Mouse (Mus musculus): Measurements from ENCODE around the gene Dmgdh. TPM values are rescaled to one million over a fixed set of nuclear protein-coding genes. Genes with fewer than 3 reads are reported as not detected.

The Dmgdh gene
- total RNA-seq, 2 experiments from 2014 or later = not detected

DNA sequence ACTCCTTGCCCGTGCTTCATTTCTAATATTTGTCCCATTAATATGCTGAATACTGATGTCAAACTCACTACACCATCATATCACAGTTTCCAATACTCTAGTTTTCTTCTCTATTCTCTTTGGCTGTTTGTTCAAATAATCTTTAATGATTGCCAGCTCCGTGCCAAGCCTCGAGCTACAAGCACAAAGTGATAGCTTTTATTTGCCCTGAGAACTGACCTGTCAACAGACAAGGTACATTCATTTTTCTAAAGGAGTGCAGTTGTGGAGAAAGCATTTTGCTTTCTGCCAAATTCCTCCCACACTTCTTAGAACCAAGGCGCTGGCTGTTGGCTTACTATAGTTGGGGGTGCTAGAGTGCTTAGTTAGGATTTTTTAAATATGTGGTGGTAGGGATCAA, 33.0 kb downstream of the Dmgdh start:
- no peak for DNase-seq
- intact Hi-C loops (cut with DNase I) = no loop called here

DNA sequence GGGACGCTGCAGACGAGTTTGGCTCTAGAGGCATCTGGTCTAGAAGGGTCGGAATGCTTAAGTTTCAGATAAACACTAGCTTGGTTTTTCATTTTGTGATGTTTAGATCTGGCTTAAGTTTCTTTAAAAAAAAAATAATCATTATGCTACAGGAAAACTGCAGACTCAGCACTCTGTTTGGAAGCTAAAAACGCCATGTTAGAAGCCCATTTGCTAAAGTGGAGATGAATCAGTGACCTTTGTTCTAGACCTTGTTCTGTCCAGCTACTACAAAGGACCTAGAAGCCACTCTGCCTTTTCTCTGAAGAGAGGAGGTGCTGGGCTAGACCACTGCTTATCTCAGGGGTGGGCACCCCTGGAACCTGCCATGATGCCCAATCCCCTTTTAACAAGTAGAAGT, 36.1 kb downstream of the Dmgdh start:
- intact Hi-C loops (cut with DNase I) = no loop called here

DNA sequence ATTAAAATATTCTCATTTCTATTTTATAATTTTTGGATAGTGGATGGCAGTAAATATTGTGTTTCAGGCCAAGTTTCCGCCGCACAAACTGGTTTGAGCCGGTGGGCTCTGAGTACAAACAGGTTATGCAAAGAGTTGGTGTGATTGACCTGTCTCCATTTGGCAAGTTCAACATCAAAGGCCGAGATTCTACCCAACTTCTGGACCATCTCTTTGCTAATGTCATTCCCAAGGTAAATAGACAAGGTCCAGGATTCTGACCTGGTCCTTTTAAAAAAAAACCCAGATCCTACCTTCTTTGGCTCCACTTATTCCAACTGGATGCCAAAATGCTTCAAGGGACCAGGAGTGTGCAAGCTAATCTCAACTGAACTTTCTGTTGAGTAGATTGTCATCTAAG, 37.0 kb downstream of the Dmgdh start:
- intact Hi-C loops (cut with DNase I) = no loop called here
- DNase-seq = no peak

More for the DNA sequence above, 36.1 kb downstream of the Dmgdh start:
- DNase-seq = no peak

DNA sequence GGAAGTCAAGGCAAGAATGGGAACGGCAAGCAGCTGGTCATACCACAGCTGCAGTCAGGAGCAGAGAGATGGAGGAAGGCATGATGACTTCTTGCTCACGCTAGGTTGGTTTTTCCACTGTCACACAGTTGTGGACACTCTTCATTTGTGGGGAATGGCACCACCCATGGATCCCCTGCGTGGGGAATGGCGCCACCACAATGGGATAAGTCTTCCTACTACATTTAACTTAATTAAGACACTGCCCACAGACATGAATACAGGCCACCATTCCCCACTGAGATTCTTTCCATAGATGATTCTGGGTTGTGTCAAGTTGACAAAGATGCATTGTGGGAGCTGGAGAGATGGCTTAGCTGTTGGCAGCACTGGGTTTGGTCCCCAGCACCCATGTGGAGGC, 38.1 kb downstream of the Dmgdh start:
- no peak for DNase-seq
- intact Hi-C loops (cut with DNase I) = no loop called here

DNA sequence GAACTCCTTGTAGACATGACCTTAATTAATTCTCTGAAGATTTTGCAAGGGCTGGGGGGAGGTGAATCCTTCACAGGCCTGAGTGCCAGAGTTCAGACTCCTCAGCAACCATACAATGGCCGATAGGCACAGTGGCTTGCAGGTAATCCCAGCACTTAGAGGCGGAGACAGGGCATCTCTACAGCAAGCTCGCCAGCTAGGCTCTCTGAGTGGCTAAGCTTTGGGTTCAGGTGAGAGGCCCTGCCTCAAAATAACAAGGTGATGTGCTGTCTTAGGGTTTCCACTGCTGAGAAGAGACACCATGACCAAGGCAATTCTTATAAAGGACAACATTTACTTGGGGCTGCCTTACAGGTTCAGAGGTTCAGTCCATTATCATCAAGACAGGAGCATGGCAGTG, 39.6 kb downstream of the Dmgdh start:
- DNase-seq = no peak
- intact Hi-C loops (cut with DNase I) = no loop called here

DNA sequence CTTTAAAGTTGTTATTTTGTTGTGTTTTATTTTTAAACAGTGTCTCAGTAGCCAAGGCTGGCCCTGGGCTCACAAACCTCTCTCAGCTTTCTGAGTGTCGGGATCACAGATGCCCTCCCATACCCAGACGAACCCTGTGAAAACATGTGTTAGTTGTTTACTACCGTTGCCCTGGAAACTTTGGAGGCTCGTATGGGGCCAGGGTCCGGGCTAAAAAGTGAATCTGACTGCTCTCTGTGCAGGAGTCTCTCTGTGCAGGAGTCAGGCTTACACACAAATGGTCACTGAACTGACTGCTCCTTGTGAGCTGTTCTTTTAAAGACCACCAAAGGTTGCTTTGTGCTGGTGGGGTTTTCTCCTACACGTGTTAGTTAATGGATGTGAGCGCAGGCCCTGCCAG, 42.9 kb downstream of the Dmgdh start:
- intact Hi-C loops (cut with DNase I) = loop anchor here (5.0 kb wide), 3 partner anchors 105 to 965 kb away; no protein-coding TSS in a partner anchor
- no peak for DNase-seq

DNA sequence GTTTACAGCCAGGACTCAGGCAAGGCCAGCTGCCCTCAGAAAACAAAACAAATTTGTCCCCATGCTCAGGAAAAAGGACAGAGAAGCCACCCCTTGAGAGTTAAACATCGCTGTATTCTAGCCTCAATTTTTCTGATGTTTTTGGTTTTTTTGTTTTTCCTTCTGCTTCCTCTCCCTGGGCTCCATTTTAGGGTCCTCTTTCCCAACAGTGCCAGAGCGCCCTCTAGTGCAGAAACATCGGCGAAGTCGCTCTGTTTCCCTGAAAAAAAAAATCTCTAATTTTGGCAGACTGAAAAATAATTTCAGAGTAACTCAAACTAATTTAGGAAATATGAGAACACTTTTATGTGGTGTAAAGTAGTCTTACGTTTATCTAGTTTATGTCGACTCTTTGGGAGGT, 44.7 kb downstream of the Dmgdh start:
- intact Hi-C loops (cut with DNase I) = loop anchor here (5.0 kb wide), 3 partner anchors 107 to 967 kb away; no protein-coding TSS in a partner anchor
- peak; percentile 46 to 72 for DNase-seq

DNA sequence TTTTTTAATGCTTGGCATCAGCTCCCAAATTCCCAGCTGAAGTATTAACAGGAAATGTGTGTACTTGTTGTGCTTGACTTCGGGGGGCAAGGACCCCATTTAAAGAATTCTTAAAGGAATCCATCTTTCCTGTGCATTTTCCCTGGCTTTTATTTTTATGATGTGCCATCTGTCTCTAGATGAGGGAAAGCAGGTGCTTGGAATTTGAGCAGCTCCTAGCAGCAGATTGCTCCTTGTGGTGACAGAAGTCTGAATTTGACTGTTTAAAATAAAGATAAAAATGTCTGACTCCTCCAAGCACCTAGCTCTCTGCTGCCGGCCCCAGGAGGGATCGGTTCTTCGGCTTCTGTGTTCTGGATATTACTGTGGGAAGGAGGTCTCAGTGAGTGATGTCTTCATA, 47.7 kb downstream of the Dmgdh start:
- no peak for DNase-seq
- intact Hi-C loops (cut with DNase I) = no loop called here

DNA sequence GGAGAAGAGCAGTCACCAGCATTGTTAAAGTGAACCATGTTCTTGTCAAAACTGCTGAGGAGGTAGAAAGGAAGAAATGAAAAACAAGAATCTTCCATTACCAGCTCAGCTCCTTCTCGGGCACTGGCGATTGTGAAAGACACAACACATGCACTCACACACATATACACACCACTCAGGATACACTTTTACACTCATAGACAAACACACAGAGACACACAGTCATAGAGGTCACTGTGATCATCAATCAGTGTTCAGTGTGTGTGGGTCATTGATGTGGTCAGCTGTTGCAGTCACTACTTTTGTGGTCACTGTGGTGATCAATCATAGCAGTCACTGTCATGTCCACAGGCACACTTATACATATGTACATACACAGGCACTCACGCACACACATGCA, 49.2 kb downstream of the Dmgdh start:
- DNase-seq = no peak
- intact Hi-C loops (cut with DNase I) = no loop called here

DNA sequence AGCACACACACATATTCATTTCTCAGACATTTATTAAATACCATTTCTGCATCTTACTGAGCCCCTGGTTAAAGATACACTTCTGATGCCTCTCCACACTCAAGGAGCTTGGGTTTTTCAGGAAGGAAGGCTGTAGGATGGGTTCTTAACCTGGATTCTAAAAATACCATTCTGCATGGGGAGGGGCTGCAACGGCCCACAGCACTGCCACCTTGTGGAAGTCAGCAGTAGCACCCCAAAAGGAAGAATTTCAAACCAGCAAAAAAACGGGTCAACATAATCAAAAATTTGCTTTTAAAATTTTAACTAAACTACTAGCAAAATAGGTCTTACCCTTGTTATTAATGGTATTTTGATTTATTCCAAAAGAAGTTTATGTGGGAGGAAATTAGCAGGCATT, 50.0 kb downstream of the Dmgdh start:
- intact Hi-C loops (cut with DNase I) = no loop called here
- DNase-seq = peak; percentile 2 to 9

DNA sequence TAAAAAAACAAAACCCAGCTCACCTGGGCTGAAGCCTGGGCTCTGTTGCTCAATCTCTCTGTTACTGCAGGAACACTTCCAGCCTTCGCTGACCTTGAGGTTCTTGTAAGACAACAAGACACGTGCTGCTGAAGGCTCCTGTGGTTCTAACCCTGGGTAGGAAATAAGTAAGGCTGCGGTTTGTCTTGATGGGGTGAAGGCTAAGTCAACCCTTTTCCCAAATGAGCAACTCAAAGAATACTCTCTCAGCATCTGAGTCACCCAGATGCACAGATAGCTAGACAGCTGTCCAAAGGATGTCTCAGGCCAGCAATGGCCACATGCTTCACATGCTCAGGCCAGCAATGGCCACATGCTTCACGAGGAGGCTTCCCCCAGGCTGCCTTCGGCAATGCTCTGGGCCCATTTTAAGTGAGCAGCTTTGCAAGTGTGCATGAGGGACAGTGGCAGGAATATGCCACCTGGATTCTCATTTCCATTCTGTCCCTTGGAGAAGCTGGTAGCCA, 61.0 kb downstream of the Dmgdh start:
- intact Hi-C loops (cut with DNase I) = no loop called here
- no peak for DNase-seq

DNA sequence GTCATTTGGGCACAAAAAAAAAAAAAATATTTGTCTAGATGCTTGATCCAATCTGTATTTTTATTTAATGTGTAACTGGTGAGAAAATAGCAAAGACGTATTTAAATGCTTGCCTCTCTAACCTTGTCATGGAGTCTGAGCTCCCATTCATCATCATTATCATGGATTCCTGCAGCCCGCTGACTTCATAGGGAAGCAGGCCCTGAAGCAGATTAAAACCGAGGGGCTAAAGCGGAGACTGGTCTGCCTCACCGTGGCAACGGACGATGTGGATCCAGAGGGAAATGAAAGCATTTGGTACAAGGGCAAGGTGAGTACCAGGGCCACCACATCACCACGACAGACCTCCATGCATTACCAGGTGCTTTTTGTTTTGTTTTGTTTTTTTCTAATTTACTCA, 69.9 kb downstream of the Dmgdh start:
- intact Hi-C loops (cut with DNase I) = no loop called here
- DNase-seq = no peak

DNA sequence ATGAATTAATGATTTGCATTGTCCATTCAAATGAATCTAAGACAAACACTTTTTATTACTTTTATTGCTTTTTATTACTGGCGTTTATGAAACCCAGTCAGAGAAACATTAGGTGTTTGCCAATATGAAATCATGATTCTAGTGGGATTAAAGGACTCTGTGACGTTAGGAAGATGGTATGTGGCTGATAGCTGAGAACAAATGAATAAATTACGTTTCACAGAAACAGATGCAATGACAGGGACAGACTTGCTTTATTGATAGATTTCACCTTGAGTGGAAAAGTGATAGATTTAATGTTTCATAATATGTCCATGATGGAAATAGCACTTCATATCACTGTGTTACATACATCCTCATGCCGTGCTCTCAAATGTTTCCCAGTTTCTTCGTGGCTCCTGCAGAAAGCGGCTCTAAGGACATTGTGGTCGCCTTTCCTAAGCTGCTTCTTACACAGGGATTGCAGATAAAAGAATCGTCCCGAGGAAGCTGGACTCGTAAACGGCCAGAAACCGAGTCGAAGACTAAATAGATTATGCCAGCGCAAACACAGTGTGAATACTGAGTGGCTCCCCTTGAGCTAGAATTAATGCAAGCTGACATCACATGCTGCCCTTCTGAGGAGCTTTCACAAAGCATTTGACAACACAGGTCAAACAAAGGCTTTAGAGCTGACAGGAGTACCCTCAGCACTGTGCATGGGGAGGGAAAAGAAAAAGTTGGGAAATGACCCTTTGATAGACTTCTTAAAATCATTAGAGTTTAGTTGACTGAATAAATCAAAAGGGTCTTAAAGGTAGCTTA, 78.6 kb downstream of the Dmgdh start:
- DNase-seq = no peak
- intact Hi-C loops (cut with DNase I) = no loop called here

DNA sequence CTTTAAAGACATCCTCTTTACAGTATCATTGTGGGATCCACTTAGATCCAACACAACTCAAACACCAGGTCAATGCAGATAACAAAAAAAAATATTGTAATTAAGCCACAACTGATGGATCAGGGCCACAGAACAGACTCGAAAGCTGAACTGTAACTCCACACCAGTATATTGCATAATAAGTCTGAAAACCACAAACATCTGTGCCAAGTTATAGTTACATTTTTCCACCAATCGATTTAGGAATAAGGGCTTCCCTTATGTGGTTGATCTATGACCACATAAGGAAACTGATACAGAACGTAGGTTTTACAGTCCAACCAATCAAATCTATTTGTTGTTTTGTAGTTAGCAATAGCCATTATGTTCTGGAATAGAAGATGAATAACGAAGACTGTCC, 80.9 kb downstream of the Dmgdh start:
- intact Hi-C loops (cut with DNase I) = no loop called here
- DNase-seq = no peak

DNA sequence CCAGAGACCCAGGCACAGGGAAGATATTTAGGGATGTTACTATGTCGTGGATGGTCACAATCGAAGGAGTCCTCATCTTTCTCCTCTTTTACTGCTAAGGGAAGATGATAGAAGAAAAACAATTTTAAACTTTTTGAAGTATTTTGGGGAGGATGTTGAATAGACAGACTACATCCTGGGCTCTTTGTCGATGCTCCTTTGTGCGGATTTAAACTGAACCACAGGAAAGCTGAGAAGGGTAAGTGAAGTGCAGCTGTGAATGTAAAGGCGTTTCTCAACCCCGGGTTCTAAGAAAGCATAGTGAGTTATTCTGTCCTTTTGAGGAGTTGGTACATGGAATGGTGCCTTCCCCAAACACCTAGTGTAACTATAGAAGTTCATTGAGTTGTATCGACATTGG, 82.4 kb downstream of the Dmgdh start:
- no peak for DNase-seq
- intact Hi-C loops (cut with DNase I) = no loop called here

DNA sequence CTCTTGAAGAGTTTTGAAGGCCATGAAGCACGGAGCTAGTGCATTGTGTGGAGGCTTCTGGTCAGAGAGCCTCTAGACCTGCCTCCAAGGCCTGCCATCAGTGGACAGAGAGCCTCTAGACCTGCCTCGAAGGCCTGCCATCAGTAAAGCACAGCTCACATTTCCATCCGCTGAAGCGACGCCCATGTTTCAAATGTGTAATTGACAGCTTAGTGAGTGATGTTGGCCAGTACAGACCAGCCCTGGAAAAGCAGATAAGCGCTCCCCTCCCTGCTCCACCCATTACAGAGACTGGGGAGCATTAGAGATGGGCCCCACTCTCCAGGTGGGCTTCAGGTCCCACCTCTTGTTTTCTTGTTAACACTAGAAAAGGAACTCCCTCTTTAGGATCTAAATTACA, 83.3 kb downstream of the Dmgdh start:
- intact Hi-C loops (cut with DNase I) = no loop called here

DNA sequence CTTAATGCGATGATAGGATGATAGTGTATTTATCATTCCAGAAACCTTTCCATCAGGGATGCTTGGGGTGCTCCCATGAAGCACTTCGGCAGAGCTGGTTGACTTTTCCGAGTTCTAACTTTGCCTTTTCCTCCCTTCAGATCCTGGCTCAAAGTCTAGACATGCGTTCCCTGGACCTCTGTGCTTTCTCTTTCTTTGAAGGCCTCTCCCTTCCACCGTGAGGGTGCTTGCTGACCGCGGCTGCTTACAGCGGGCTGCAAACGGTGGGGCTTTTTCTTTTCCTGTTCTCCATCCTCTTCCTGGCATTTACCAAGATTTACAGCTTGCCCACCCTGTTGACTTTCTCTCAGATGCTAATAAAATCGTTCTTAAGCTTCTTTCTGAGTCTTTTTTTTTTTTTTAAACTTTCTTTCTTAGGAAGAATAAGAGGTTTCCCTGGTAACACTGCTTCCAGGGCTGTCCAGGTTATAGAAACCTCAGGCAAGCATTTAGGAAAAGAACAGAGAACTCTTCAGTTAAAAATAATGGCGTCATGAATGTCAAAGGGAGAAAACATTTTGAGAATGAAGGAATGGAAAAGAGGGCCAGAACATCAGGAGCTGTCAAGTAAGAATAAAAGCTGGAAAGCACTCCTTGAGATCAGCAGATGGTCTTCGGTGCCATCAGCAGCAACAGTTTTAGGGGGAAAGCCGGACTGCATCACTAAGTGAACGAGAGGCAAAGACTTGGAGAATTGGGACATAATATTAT, 84.1 kb downstream of the Dmgdh start:
- no peak for DNase-seq
- intact Hi-C loops (cut with DNase I) = no loop called here

More for the DNA sequence above, 83.3 kb downstream of the Dmgdh start:
- DNase-seq = no peak

DNA sequence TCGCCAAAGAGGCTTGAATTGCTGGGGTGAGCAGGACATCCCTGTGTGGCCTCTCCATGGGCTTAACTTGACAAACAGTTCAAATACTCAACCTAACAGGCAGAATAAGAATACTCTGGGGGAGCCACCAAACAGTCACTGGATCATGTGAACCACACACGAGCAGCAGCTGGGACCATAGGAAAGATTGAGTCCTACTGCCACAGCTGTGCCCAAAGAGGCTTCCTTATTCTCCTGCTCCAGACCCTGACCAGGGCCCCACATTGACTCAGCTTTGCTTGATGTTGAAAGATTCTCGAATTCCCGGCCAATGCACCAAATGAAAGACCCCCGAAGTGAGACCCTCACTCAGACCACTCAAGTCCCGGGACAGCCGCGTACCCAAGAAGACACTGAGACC, 87.6 kb downstream of the Dmgdh start:
- intact Hi-C loops (cut with DNase I) = no loop called here
- DNase-seq = no peak

DNA sequence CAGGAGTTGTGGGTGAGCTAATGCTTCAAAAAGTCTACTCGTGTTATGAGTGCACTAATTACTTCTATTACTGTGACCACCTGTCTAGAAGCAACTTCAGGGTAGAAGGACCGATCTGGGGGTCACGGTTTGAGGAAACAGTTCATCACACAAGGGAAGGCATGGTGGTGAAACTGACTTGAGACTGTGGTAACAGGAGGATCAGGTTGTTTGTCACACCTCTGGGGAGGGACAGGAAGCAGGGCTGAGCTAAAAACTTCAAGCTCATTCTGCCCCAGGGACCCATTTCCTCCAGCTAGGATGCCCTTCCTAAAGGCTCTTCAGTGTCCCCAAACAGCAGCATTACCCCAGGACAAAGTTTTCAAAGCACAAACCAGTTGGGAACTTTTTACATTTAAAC, 88.6 kb downstream of the Dmgdh start:
- intact Hi-C loops (cut with DNase I) = no loop called here
- no peak for DNase-seq

DNA sequence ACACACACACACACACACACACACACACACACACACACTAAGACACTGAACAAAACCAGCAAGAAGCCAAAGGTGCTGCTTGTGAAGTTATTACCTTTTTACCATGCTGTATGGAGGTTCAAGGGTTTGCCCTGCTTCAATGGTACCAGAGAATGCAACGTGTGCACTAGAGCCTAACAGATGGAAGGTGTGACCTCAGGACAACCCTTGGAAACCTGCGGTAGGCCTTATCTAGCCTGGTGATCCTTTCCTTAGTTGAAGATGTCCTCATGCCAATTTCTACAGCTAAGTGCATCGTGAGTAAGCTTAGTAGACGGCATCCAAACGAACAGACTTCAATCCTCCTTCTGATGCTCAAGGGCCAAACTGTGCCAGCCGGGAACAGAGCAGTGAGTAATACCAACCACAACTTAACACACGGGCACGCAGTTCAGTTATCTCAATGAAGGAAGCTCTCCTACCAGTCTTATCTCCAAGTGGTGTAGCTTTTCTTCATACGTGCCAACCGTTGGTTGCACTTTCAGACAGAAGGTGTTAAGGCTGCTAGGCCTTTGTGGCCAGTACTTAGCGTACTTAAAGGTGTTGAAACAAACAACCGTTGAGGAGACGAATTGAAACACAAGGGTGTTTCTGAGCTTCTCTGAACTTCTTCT, 90.2 kb downstream of the Dmgdh start:
- DNase-seq = no peak
- intact Hi-C loops (cut with DNase I) = no loop called here

DNA sequence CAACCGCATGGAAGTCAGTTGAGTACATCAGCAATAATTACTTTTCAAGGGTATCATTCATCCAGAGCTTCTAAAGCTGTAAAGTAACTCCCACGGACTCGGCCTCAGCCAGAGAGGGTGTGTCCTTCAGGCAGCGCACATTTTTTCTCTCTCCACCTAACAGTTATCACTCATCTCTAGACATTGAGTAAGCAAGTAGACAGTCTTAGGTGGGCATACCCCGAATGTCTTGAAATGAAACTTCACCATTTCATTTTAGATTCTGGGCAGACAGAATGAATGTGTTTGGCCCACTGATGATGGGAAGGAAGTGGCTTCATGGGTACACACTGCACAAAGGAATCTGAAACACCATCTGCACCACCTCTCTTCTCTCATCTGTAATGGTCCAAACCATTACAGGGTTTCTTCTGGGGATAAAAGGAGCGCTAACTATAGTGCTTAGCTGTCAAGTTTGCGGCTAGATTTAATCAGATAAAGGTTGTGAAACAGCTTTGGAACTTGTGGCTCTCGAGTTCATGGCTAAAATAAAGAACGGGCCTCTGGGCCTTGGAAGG, 96.9 kb downstream of the Dmgdh start:
- intact Hi-C loops (cut with DNase I) = no loop called here
- no peak for DNase-seq

All from heart, postnatal 36 days (tissue).